Mouse (Mus musculus): Measurements from ENCODE around the gene Oas1h. TPM values are rescaled to one million over a fixed set of nuclear protein-coding genes. Genes with fewer than 3 reads are reported as not detected.
A peak's percentile ranks its signal among the peaks of the same experiment; 100 is the strongest.

Oas1h gene
- not detected in 2 replicates for polyA plus RNA-seq (2015; fragmentation: Nextera tagmentation; extraction: Ambion mirVana)

DNA sequence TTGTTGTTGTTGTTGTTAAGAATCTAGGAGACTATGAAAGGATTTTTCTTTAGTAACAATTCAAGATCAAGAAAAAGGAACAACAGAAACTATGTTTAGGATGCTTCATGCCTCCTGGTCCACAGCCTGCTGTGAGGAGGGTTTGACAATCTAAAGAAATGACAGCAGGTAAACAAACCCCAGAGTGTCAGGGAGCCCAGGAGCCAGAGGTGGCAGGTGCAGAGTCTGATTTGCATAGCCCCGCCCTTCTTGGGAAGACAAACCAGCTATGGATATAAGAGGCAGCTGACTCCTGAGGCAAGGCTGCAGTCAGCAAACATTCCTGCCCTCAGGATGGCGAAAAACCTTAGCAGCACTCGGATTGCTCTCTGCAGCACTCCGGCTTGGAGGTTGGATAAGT is at the start of gene Oas1h:
TSS of gene Oas1h (plus strand) at position 301 of the 400 bp plus-strand sequence.
- Histone ChIP-seq H3K4me3 (ENCODE audit: low read depth, low read length) (no peak within 1 kb of the TSS), H3K27me3 (ENCODE audit: control insufficient read depth, insufficient read depth, low read depth, low read length) (no peaks in the 10 kb centered on the region), H3K9me3 (replicated peaks; ENCODE audit: control insufficient read depth, low read length) (no peaks in the 10 kb centered on the region), H3K9ac (ENCODE audit: low read depth, low read length) (no peak within 1 kb of the TSS), H3K27ac (ENCODE audit: low read length) (no peak within 1 kb of the TSS), H3K4me2 (ENCODE audit: low read depth, low read length) (no peak within 1 kb of the TSS), H3K36me3 (ENCODE audit: control insufficient read depth, insufficient read depth) (no peaks in the 10 kb centered on the region), H3K4me1 (ENCODE audit: control insufficient read depth, low read depth, low read length) (no peaks in the 10 kb centered on the region)
- ATAC-seq (ENCODE audit: low read depth): no peak
- WGBS (ENCODE audit: insufficient replicate concordance): 43% methylated on average over 4 of the region's 4 CpGs

DNA sequence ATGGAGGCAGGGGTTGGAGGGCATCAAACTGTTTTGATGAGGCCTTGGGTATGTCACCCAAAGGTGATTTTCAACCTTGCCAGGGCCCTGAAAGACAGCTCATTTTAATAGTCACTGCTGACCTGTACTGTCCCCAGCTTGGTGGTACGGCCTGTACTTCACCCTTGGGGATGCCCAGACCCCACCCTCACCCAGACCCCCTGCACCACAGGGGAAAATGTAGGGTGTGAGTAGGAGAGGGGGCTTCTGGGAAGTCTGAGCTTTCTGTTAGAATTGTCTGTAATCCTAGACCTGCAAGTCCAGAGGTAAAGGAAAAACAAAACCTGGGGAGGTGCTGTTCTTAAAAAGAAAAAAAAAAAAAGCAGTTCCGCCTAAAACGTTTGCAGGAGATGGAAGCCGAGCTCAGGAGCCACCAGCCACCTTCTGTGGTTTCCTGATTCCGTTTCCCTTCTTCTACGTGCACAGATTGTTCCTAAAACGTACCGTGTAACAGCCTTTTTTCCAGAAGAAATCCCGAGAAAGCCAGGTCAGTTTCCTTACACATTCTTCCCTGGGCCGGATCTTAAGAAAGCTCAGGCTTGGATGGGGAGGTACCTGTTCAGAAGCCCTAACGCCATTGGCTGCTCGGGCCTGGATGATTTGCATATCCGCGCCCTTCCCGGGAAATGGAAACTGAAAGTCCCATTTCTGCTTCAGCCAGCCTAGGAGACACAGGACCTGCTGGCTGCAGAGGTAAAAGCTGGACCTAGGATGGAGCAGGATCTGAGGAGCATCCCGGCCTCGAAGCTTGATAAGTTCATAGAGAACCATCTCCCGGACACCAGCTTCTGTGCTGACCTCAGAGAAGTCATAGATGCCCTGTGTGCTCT is 49.0 kb upstream of the Oas1h start, which contains the start of gene Oas1c:
TSS of gene Oas1c (minus strand) at position 564 of the 869 bp plus-strand sequence.
- no peaks in the 10 kb centered on the region for H3K36me3 ChIP-seq (ENCODE audit: control insufficient read depth, insufficient read depth)
- H3K4me3 ChIP-seq (ENCODE audit: low read depth, low read length): peak within 1 kb of the TSS; percentile 78
- H3K27ac ChIP-seq (ENCODE audit: low read length): no peak within 1 kb of the TSS
- peak; percentile 85 for ATAC-seq (ENCODE audit: low read depth)
- no peaks in the 10 kb centered on the region for H3K9me3 ChIP-seq (replicated peaks; ENCODE audit: control insufficient read depth, low read length)
- H3K27me3 ChIP-seq (ENCODE audit: control insufficient read depth, insufficient read depth, low read depth, low read length): no peaks in the 10 kb centered on the region
- WGBS (ENCODE audit: insufficient replicate concordance): 4% methylated on average over 18 of the region's 18 CpGs
- H3K4me1 ChIP-seq (ENCODE audit: control insufficient read depth, low read depth, low read length): peaks cover 7% of the 10 kb centered on the region
- peak within 1 kb of the TSS; percentile 74 for H3K9ac ChIP-seq (ENCODE audit: low read depth, low read length)
- H3K4me2 ChIP-seq (ENCODE audit: low read depth, low read length): peak within 1 kb of the TSS; percentile 73

DNA sequence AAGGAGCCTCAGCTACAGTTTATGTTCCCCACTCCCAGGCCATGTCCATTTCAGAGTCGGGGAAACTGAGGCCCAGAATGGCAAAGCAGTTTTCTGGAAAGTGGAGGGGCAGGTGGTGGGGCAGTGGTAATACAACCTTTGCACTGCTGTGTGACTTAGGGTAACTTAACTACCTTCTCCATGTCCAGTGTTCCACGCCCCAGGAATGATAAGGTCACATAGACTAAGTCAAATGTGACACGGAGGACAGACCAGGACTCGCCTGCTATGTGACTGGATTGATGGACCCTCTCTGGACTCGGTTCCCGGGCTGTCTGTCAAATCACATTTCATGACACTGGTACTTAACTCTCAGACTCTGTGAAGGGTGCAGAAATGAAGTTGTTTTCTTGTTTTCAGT is 48.2 kb upstream of the Oas1h start:
- peak overlapping the region; percentile 78 for H3K4me3 ChIP-seq (ENCODE audit: low read depth, low read length)
- H3K9ac ChIP-seq (ENCODE audit: low read depth, low read length): peak overlapping the region; percentile 74
- ATAC-seq (ENCODE audit: low read depth): no peak
- H3K27me3 ChIP-seq (ENCODE audit: control insufficient read depth, insufficient read depth, low read depth, low read length): no peaks in the 10 kb centered on the region
- H3K9me3 ChIP-seq (replicated peaks; ENCODE audit: control insufficient read depth, low read length): no peaks in the 10 kb centered on the region
- H3K4me1 ChIP-seq (ENCODE audit: control insufficient read depth, low read depth, low read length): peaks cover 7% of the 10 kb centered on the region
- H3K4me2 ChIP-seq (ENCODE audit: low read depth, low read length): peak overlapping the region; percentile 73
- no peak overlapping the region for H3K27ac ChIP-seq (ENCODE audit: low read length)
- H3K36me3 ChIP-seq (ENCODE audit: control insufficient read depth, insufficient read depth): no peaks in the 10 kb centered on the region
- 51% methylated on average over 6 of the region's 6 CpGs for WGBS (ENCODE audit: insufficient replicate concordance)

DNA sequence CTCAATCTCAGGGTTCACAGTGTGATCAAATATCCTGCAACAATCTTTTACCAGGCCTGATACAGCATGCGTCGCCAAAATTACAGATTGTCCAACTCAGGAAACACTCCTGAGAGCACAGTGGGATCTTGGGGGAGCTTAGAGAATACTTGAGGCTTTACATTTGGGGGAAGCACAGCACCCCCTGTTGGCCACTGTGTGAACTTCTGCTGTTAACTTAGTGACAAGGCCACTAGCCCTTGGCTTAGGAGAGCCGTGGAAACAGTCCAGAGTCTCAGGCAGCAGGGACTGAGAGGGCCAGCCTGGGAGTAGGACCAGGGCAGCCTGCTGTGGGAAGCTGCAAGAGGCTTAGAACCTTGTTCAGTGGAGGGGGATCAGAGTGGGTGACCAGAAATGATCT is 45.3 kb upstream of the Oas1h start:
- Histone ChIP-seq H3K9me3 (replicated peaks; ENCODE audit: control insufficient read depth, low read length) (no peaks in the 10 kb centered on the region), H3K4me3 (ENCODE audit: low read depth, low read length) (no peak overlapping the region), H3K36me3 (ENCODE audit: control insufficient read depth, insufficient read depth) (no peaks in the 10 kb centered on the region), H3K9ac (ENCODE audit: low read depth, low read length) (no peak overlapping the region), H3K4me2 (ENCODE audit: low read depth, low read length) (no peak overlapping the region), H3K4me1 (ENCODE audit: control insufficient read depth, low read depth, low read length) (peaks cover 7% of the 10 kb centered on the region), H3K27me3 (ENCODE audit: control insufficient read depth, insufficient read depth, low read depth, low read length) (no peaks in the 10 kb centered on the region), H3K27ac (ENCODE audit: low read length) (no peak overlapping the region)
- WGBS (ENCODE audit: insufficient replicate concordance): 69% methylated on average over 3 of the region's 3 CpGs
- ATAC-seq (ENCODE audit: low read depth): no peak

DNA sequence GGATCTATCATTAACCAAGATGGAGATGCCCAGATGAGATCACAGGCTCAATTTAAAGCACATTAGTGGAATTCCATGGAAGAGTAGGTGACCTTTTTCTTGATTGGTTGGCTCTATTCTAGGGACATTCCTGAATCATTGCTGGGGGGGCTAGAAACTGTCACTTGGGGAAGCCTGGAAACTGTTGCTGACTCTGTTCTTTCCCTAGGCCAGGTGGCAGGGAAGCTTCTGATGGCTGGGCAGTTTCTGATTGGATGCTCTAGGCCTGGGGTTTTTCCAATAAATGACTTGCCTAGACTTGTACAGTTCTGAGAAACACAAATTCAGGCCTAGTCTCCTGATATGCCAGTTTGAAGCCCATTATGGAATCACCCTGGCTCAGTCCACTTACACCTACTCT is 42.2 kb upstream of the Oas1h start:
- H3K9ac ChIP-seq (ENCODE audit: low read depth, low read length): no peak overlapping the region
- H3K4me2 ChIP-seq (ENCODE audit: low read depth, low read length): no peak overlapping the region
- ATAC-seq (ENCODE audit: low read depth): no peak
- no peaks in the 10 kb centered on the region for H3K4me1 ChIP-seq (ENCODE audit: control insufficient read depth, low read depth, low read length)
- H3K27ac ChIP-seq (ENCODE audit: low read length): no peak overlapping the region
- no peaks in the 10 kb centered on the region for H3K27me3 ChIP-seq (ENCODE audit: control insufficient read depth, insufficient read depth, low read depth, low read length)
- H3K9me3 ChIP-seq (replicated peaks; ENCODE audit: control insufficient read depth, low read length): no peaks in the 10 kb centered on the region
- no peak overlapping the region for H3K4me3 ChIP-seq (ENCODE audit: low read depth, low read length)
- H3K36me3 ChIP-seq (ENCODE audit: control insufficient read depth, insufficient read depth): no peaks in the 10 kb centered on the region

DNA sequence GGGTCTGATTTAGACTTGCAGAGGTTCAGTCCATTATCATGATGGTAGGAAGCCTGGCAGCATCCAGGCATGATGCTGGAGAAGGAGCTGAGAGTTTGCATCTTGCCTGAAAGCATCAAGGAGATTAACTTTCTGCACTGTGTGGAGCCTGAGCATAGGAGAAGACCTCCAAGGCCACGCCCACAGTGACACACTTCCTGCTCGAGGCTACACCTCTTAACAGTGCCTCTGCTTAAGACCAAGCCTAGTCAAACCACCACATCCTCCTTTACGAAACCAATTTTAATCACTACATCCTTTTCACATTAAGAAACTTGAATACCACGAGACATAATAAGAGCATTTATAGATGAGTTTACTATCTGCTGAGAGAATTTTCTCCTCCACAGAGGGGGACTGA is 30.2 kb upstream of the Oas1h start:
- no peaks in the 10 kb centered on the region for H3K9me3 ChIP-seq (replicated peaks; ENCODE audit: control insufficient read depth, low read length)
- no peak overlapping the region for H3K4me2 ChIP-seq (ENCODE audit: low read depth, low read length)
- no peaks in the 10 kb centered on the region for H3K4me1 ChIP-seq (ENCODE audit: control insufficient read depth, low read depth, low read length)
- H3K27me3 ChIP-seq (ENCODE audit: control insufficient read depth, insufficient read depth, low read depth, low read length): peaks cover 5% of the 10 kb centered on the region
- 48% methylated on average over 4 of the region's 4 CpGs for WGBS (ENCODE audit: insufficient replicate concordance)
- no peaks in the 10 kb centered on the region for H3K36me3 ChIP-seq (ENCODE audit: control insufficient read depth, insufficient read depth)
- H3K4me3 ChIP-seq (ENCODE audit: low read depth, low read length): no peak overlapping the region
- ATAC-seq (ENCODE audit: low read depth): no peak
- H3K9ac ChIP-seq (ENCODE audit: low read depth, low read length): no peak overlapping the region
- no peak overlapping the region for H3K27ac ChIP-seq (ENCODE audit: low read length)

DNA sequence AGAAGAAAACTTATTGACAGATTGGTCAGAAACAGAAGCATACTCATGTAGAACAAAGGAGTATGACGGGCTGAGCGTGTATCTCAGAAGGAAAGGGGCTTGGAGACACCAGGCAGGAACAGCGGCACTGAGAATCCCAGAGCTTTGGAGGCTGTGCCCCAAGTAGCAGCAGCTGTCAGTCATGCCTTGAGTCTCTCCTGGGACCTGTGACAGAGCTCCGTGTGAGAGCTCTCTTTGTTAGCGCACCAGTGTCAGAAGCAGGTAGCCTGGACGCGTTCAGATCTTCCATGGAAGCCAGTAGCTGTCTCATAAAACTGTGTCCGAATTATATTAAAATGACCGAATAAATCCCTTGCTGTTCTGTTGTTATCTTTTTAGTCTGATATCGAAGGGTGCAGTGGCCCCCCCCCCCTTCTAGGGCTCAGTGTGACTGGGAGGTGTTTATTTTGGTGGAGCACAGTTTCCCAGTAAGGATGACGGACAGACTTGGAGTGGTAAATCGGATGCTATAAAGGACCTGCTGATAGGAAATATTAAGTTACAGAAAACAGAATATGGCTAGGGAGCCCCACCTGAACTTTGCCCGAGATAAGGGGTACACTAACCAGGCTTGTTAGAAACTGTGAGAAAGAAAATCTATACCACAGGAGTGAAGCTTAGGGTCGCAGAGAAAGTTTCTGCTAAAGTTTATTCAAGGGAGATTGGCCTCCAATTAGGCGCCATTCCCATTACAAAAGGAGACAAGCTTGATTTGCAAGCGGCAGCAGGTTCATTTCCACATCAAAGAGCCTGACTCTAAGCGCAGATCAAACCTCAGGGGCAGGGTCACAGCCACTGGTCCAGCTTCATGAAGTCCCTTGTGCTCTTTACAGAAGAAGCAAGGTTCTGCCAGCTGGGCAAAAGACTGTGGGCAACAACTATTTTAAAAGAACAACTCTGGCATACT is 27.6 kb upstream of the Oas1h start:
- H3K4me2 ChIP-seq (ENCODE audit: low read depth, low read length): no peak overlapping the region
- H3K27ac ChIP-seq (ENCODE audit: low read length): no peak overlapping the region
- H3K9me3 ChIP-seq (replicated peaks; ENCODE audit: control insufficient read depth, low read length): no peaks in the 10 kb centered on the region
- WGBS (ENCODE audit: insufficient replicate concordance): 10% methylated on average over 17 of the region's 17 CpGs
- H3K36me3 ChIP-seq (ENCODE audit: control insufficient read depth, insufficient read depth): no peaks in the 10 kb centered on the region
- H3K4me3 ChIP-seq (ENCODE audit: low read depth, low read length): no peak overlapping the region
- no peak overlapping the region for H3K9ac ChIP-seq (ENCODE audit: low read depth, low read length)
- H3K27me3 ChIP-seq (ENCODE audit: control insufficient read depth, insufficient read depth, low read depth, low read length): peaks cover 5% of the 10 kb centered on the region
- H3K4me1 ChIP-seq (ENCODE audit: control insufficient read depth, low read depth, low read length): no peaks in the 10 kb centered on the region
- no peak for ATAC-seq (ENCODE audit: low read depth)

DNA sequence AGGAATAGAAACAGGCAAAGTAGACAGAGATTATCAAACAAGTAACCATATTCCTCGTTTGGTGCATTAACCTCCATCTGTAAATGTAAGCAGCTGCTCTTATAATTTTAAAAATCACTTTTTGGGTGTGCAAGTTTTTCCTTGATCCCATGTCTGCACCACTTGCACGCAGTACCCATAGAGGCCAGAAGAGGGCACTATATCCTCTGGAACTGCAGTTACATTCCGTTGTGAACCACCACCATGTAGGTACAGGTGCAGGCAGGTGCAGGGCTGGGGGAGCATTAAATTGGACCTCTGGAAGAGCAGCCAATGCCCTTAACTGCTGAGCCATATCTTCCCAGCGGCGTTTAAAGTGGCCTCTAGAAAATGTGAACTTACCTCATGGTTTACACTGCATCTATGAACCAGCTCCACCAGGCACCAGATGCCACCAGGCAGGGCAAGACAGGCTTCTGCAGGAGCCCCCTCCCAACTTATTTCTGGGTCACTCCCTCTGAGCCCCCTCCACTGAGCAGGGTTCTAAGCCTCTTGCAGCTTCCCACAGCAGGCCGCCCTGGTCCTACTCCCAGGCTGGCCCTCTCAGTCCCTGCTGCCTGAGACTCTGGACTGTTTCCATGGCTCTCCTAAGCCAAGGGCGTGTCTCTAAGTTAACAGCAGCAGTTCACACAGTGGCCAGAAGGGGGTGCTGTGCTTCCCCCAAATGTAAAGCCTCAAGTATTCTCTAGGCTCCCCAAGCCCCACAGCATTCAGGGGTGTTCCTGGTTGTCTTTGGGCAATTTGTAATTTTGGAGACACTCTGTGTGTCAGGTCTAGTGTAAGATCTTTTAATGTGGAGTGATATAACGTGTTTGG is 24.3 kb upstream of the Oas1h start:
- no peaks in the 10 kb centered on the region for H3K9me3 ChIP-seq (replicated peaks; ENCODE audit: control insufficient read depth, low read length)
- no peak overlapping the region for H3K9ac ChIP-seq (ENCODE audit: low read depth, low read length)
- H3K4me3 ChIP-seq (ENCODE audit: low read depth, low read length): no peak overlapping the region
- no peak overlapping the region for H3K27ac ChIP-seq (ENCODE audit: low read length)
- H3K36me3 ChIP-seq (ENCODE audit: control insufficient read depth, insufficient read depth): no peaks in the 10 kb centered on the region
- peaks cover 5% of the 10 kb centered on the region for H3K27me3 ChIP-seq (ENCODE audit: control insufficient read depth, insufficient read depth, low read depth, low read length)
- 9% methylated on average over 8 of the region's 8 CpGs for WGBS (ENCODE audit: insufficient replicate concordance)
- ATAC-seq (ENCODE audit: low read depth): no peak
- H3K4me2 ChIP-seq (ENCODE audit: low read depth, low read length): no peak overlapping the region
- no peaks in the 10 kb centered on the region for H3K4me1 ChIP-seq (ENCODE audit: control insufficient read depth, low read depth, low read length)
